Mouse (Mus musculus) brain, embryonic 14.5 days (tissue): ENCODE measurements at regions not wholly inside any gene's neighbourhood (a gene's known extent, or its start where the extent isn't known, plus 50 kb on each side); places are given as distances from the start of the nearest gene placed in this dataset.

Experiments
- CTCF ChIP-seq: fragments of 200-500 bp; IDR thresholded peaks from 2 replicates; pipeline ENCODE4 v1.5.1; 2012; ENCODE audit warnings: inconsistent platforms, mild to moderate bottlenecking, moderate library complexity, borderline replicate concordance; ENCODE audit not compliant: insufficient read depth, insufficient read length; ENCODE audit errors: extremely low read depth
- POLR2A ChIP-seq: fragments of 200-500 bp; IDR thresholded peaks from 2 replicates; pipeline ENCODE4 v1.6.1; 2012; ENCODE audit warnings: mild to moderate bottlenecking, inconsistent platforms, borderline replicate concordance; ENCODE audit not compliant: poor library complexity, insufficient read depth, insufficient read length, severe bottlenecking; ENCODE audit errors: extremely low read depth

GRCm38 (mm10) chr8:103261236-103261635 is 475.8 kb upstream of the Cdh11 start:
- TF ChIP-seq CTCF (no peak), POLR2A (no peak)
